In genomic region chr11:119219816-119220465, GRCm38 (mm10) we compare ENCODE assay signal across 9 mouse cellular contexts. TPM values are rescaled to one million over a fixed set of nuclear protein-coding genes. Genes with fewer than 3 reads are reported as not detected.
DNase-seq lines count a peak whose midpoint lies in the region; ATAC-seq and TF ChIP-seq lines count a peak whose summit lies in the region.
"Had no signal": no experiment of that assay in that cellular context is flagged by ENCODE, and none has a peak within 500 bp of the region (broad histone marks: within the 10 kb centered on the region; RNA-seq: fewer than 3 reads in every experiment).

No protein-coding gene starts in this region.

- peaks cover 68% of the 10 kb centered on the region for H3K4me1 ChIP-seq in embryonic facial prominence, embryonic 13.5 days
- H3K4me1 ChIP-seq in heart, embryonic 15.5 days (replicated peaks) = peaks cover 64% of the 10 kb centered on the region
- H3K4me1 ChIP-seq in kidney, postnatal 0 days (replicated peaks; ENCODE audit: insufficient read depth, low read length) = peaks cover 33% of the 10 kb centered on the region
- peaks cover 31% of the 10 kb centered on the region for H3K4me1 ChIP-seq in limb, embryonic 14.5 days (ENCODE audit: control insufficient read depth, insufficient read depth, low read length)
- peaks cover 27% of the 10 kb centered on the region for H3K4me1 ChIP-seq in small intestine, adult 2 months (ENCODE audit: control insufficient read depth, insufficient read depth, insufficient read length, low read length)

- H3K9me3 ChIP-seq in embryonic facial prominence, embryonic 13.5 days = no peaks in the 10 kb centered on the region
- no peaks in the 10 kb centered on the region for H3K9me3 ChIP-seq in heart, embryonic 15.5 days (replicated peaks)
- no peaks in the 10 kb centered on the region for H3K9me3 ChIP-seq in kidney, postnatal 0 days (replicated peaks; ENCODE audit: low read length)
- H3K9me3 ChIP-seq in limb, embryonic 14.5 days (ENCODE audit: control insufficient read depth, low read length) = no peaks in the 10 kb centered on the region
- H3K9me3 ChIP-seq: limb, embryonic 15.5 days had no signal

- ATAC-seq in embryonic facial prominence, embryonic 13.5 days (ENCODE audit: insufficient number of reproducible peaks, insufficient read depth, low FRiP score, low TSS enrichment, low read depth) = no peak
- peak; percentile 29; the same call in 1 of the 2 replicates for ATAC-seq in heart, embryonic 15.5 days (replicated peaks; ENCODE audit: insufficient number of reproducible peaks, insufficient read depth, low FRiP score, low read depth)
- peak; percentile 37 for ATAC-seq in kidney, postnatal 0 days (replicated peaks; ENCODE audit: low FRiP score, low read depth)
- no peak for ATAC-seq in limb, embryonic 14.5 days (ENCODE audit: low FRiP score, low read depth)

- H3K27me3 ChIP-seq in embryonic facial prominence, embryonic 13.5 days = no peaks in the 10 kb centered on the region
- H3K27me3 ChIP-seq in heart, embryonic 15.5 days = no peaks in the 10 kb centered on the region
- H3K27me3 ChIP-seq in kidney, postnatal 0 days (ENCODE audit: insufficient read depth, low read length) = no peaks in the 10 kb centered on the region
- H3K27me3 ChIP-seq in limb, embryonic 14.5 days (ENCODE audit: control insufficient read depth, insufficient read depth, low read length) = no peaks in the 10 kb centered on the region
- no peaks in the 10 kb centered on the region for H3K27me3 ChIP-seq in small intestine, adult 2 months (ENCODE audit: control insufficient read depth, insufficient read depth, low read length)
- H3K27me3 ChIP-seq: limb, embryonic 15.5 days had no signal

- H3K27ac ChIP-seq in embryonic facial prominence, embryonic 13.5 days = no peak overlapping the region
- H3K27ac ChIP-seq in heart, embryonic 15.5 days = peak overlapping the region; percentile 78
- H3K27ac ChIP-seq in kidney, postnatal 0 days = peak overlapping the region; percentile 31; the same call in 1 of the 2 replicates
- no peak overlapping the region for H3K27ac ChIP-seq in limb, embryonic 14.5 days (replicated peaks; ENCODE audit: low read depth, low read length)
- peak overlapping the region; percentile 2; the same call in 1 of the 2 replicates for H3K27ac ChIP-seq in small intestine, adult 2 months (ENCODE audit: insufficient read depth, low read depth, low read length)
- H3K27ac ChIP-seq: limb, embryonic 15.5 days had no signal

- H3K36me3 ChIP-seq in embryonic facial prominence, embryonic 13.5 days = peaks cover 7% of the 10 kb centered on the region
- H3K36me3 ChIP-seq in heart, embryonic 15.5 days = no peaks in the 10 kb centered on the region
- H3K36me3 ChIP-seq in kidney, postnatal 0 days (ENCODE audit: insufficient read depth, low read length) = no peaks in the 10 kb centered on the region
- 0 out of 2 replicates have a peak, but pooled peaks cover 6% of the 10 kb centered on the region for H3K36me3 ChIP-seq in limb, embryonic 14.5 days (ENCODE audit: control insufficient read depth, insufficient read depth, low read length)
- no peaks in the 10 kb centered on the region for H3K36me3 ChIP-seq in small intestine, adult 2 months (ENCODE audit: control insufficient read depth, insufficient read depth, low read length)

- H3K4me3 ChIP-seq in embryonic facial prominence, embryonic 13.5 days = no peak overlapping the region
- 0 out of 2 replicates have a peak overlapping the region, but pooled peaks have one; percentile 2 for H3K4me3 ChIP-seq in heart, embryonic 15.5 days
- H3K4me3 ChIP-seq in kidney, postnatal 0 days (replicated peaks; ENCODE audit: low read depth, low read length) = no peak overlapping the region
- H3K4me3 ChIP-seq in limb, embryonic 14.5 days (replicated peaks; ENCODE audit: low read length) = no peak overlapping the region
- H3K4me3 ChIP-seq in small intestine, adult 2 months (ENCODE audit: low read depth, low read length) = peak overlapping the region; percentile 43
- H3K4me3 ChIP-seq: limb, embryonic 15.5 days had no signal

- WGBS in embryonic facial prominence, embryonic 13.5 days = 20% methylated on average over 17 of the region's 17 CpGs
- WGBS in heart, embryonic 15.5 days = 17% methylated on average over 17 of the region's 17 CpGs
- WGBS in kidney, postnatal 0 days = 31% methylated on average over 17 of the region's 17 CpGs
- 24% methylated on average over 17 of the region's 17 CpGs for WGBS in limb, embryonic 14.5 days
- WGBS in small intestine, adult 2 months = 21% methylated on average over 17 of the region's 17 CpGs

- peak overlapping the region; percentile 27 for H3K9ac ChIP-seq in embryonic facial prominence, embryonic 13.5 days
- H3K9ac ChIP-seq in heart, embryonic 15.5 days = peak overlapping the region; percentile 36; the same call in 1 of the 2 replicates
- H3K9ac ChIP-seq in kidney, postnatal 0 days (ENCODE audit: low read depth, low read length) = no peak overlapping the region
- H3K9ac ChIP-seq in limb, embryonic 14.5 days (ENCODE audit: low read depth, low read length, severe bottlenecking) = peak overlapping the region; percentile 31; the same call in 1 of the 2 replicates
- H3K9ac ChIP-seq: limb, embryonic 15.5 days had no signal

- TF ChIP-seq CTCF in kidney, postnatal 0 days (IDR thresholded peaks at IDR 0.05; ENCODE audit: low read depth) = no peak
- no peak for TF ChIP-seq CTCF in small intestine, adult 2 months (IDR thresholded peaks at IDR 0.05; ENCODE audit: extremely low read depth, insufficient read length, insufficient replicate concordance, low read depth, low read length)

- no peak for TF ChIP-seq POLR2A in limb, embryonic 14.5 days (IDR thresholded peaks at IDR 0.05; ENCODE audit: borderline replicate concordance, extremely low read depth, insufficient read depth, insufficient read length)
- TF ChIP-seq POLR2A in small intestine, adult 2 months (IDR thresholded peaks at IDR 0.05; ENCODE audit: low read depth, low read length) = no peak

- 0 out of 2 replicates have a peak overlapping the region, but pooled peaks have one; percentile 5 for H3K4me2 ChIP-seq in embryonic facial prominence, embryonic 13.5 days
- H3K4me2 ChIP-seq in heart, embryonic 15.5 days = peak overlapping the region; percentile 48
- no peak overlapping the region for H3K4me2 ChIP-seq in kidney, postnatal 0 days (ENCODE audit: low read length)
- no peak overlapping the region for H3K4me2 ChIP-seq in limb, embryonic 14.5 days (replicated peaks; ENCODE audit: low read depth, low read length, severe bottlenecking)
- H3K4me2 ChIP-seq: limb, embryonic 15.5 days had no signal

- DNase-seq in layer of hippocampus, adult 11-12 months (ENCODE audit: low spot score) = peak; percentile 75
- no peak for DNase-seq in layer of hippocampus, adult 9-10 months (ENCODE audit: low spot score)
- no peak for DNase-seq in kidney, postnatal 0 days (ENCODE audit: low spot score)
- DNase-seq in limb, embryonic 14.5 days (ENCODE audit: low spot score) = no peak
- no peak for DNase-seq in thymus, postnatal 0 days (ENCODE audit: low spot score)

RNA-seq across cellular contexts. Expression of gene Tbc1d16, which starts 8.4 kb away (rescaled TPM):
- 22.7 and 24.9 TPM in 2 replicates for polyA plus RNA-seq in embryonic facial prominence, embryonic 13.5 days (2015; fragmentation: Nextera tagmentation; extraction: Ambion mirVana)
- polyA plus RNA-seq in heart, embryonic 15.5 days (2015; fragmentation: Nextera tagmentation; extraction: Ambion mirVana) = 16.1 and 19.7 TPM in 2 replicates
- polyA plus RNA-seq in kidney, postnatal 0 days (2015; fragmentation: Nextera tagmentation; extraction: Ambion mirVana) = 9.2 and 9.5 TPM in 2 replicates
- 29.2 and 34.4 TPM in 2 replicates for polyA plus RNA-seq in limb, embryonic 14.5 days (2012; rRNA removed)
- 16.3 and 16.7 TPM in 2 replicates for polyA plus RNA-seq in limb, embryonic 14.5 days (2014; fragmentation: Nextera tagmentation; extraction: Ambion mirVana)
- 4.3 and 5.0 TPM in 2 replicates for polyA plus RNA-seq in small intestine, adult 2 months (2012; rRNA removed)
- polyA plus RNA-seq in thymus, postnatal 0 days (2015; fragmentation: Nextera tagmentation; extraction: Ambion mirVana) = 5.3 and 5.9 TPM in 2 replicates

RNA-seq across cellular contexts. Expression of gene Ccdc40, which starts 8.4 kb away (rescaled TPM):
- polyA plus RNA-seq in embryonic facial prominence, embryonic 13.5 days (2015; fragmentation: Nextera tagmentation; extraction: Ambion mirVana) = 6.7 and 7.1 TPM in 2 replicates
- polyA plus RNA-seq in heart, embryonic 15.5 days (2015; fragmentation: Nextera tagmentation; extraction: Ambion mirVana) = 1.3 and 2.5 TPM in 2 replicates
- 3.3 and 4.0 TPM in 2 replicates for polyA plus RNA-seq in kidney, postnatal 0 days (2015; fragmentation: Nextera tagmentation; extraction: Ambion mirVana)
- polyA plus RNA-seq in limb, embryonic 14.5 days (2012; rRNA removed) = 2.5 and 3.1 TPM in 2 replicates
- 2.1 and 2.7 TPM in 2 replicates for polyA plus RNA-seq in limb, embryonic 14.5 days (2014; fragmentation: Nextera tagmentation; extraction: Ambion mirVana)
- polyA plus RNA-seq in small intestine, adult 2 months (2012; rRNA removed) = 0.18 and 0.20 TPM in 2 replicates
- 4.6 and 5.3 TPM in 2 replicates for polyA plus RNA-seq in thymus, postnatal 0 days (2015; fragmentation: Nextera tagmentation; extraction: Ambion mirVana)

RNA-seq across cellular contexts. Expression of gene Gaa, which starts 47.7 kb away (rescaled TPM):
- 58.5 and 61.0 TPM in 2 replicates for polyA plus RNA-seq in embryonic facial prominence, embryonic 13.5 days (2015; fragmentation: Nextera tagmentation; extraction: Ambion mirVana)
- 74.7 and 97.9 TPM in 2 replicates for polyA plus RNA-seq in heart, embryonic 15.5 days (2015; fragmentation: Nextera tagmentation; extraction: Ambion mirVana)
- 64.6 and 68.5 TPM in 2 replicates for polyA plus RNA-seq in kidney, postnatal 0 days (2015; fragmentation: Nextera tagmentation; extraction: Ambion mirVana)
- 136 and 196 TPM in 2 replicates for polyA plus RNA-seq in limb, embryonic 14.5 days (2012; rRNA removed)
- polyA plus RNA-seq in limb, embryonic 14.5 days (2014; fragmentation: Nextera tagmentation; extraction: Ambion mirVana) = 74.5 and 76.0 TPM in 2 replicates
- polyA plus RNA-seq in small intestine, adult 2 months (2012; rRNA removed) = 35.8 TPM in 2 replicates
- polyA plus RNA-seq in thymus, postnatal 0 days (2015; fragmentation: Nextera tagmentation; extraction: Ambion mirVana) = 25.6 and 29.6 TPM in 2 replicates

Comparison
In these comparisons a context has a peak if more than half of its experiments do, and no peak if none do; other contexts are left out.
1. ATAC-seq: peak in heart, embryonic 15.5 days (single experiment) and kidney, postnatal 0 days (single experiment); none in embryonic facial prominence, embryonic 13.5 days (single experiment) and limb, embryonic 14.5 days (single experiment).
2. H3K27ac ChIP-seq: peak in heart, embryonic 15.5 days (single experiment), kidney, postnatal 0 days (single experiment) and small intestine, adult 2 months (single experiment); none in embryonic facial prominence, embryonic 13.5 days (single experiment) and limb, embryonic 14.5 days (single experiment).
3. H3K4me2 ChIP-seq: peak in embryonic facial prominence, embryonic 13.5 days (single experiment) and heart, embryonic 15.5 days (single experiment); none in kidney, postnatal 0 days (single experiment) and limb, embryonic 14.5 days (single experiment).
4. H3K4me3 ChIP-seq: peak in heart, embryonic 15.5 days (single experiment) and small intestine, adult 2 months (single experiment); none in embryonic facial prominence, embryonic 13.5 days (single experiment), kidney, postnatal 0 days (single experiment) and limb, embryonic 14.5 days (single experiment).